Mouse (Mus musculus): ENCODE measurements at regions not wholly inside any gene's neighbourhood (a gene's known extent, or its start where the extent isn't known, plus 50 kb on each side); places are given as distances from the start of the nearest gene placed in this dataset.

GRCm38 (mm10) chr10:43655082-43655671 lies 77.1 kb downstream of the Cd24a start:
- no peak for TF ChIP-seq RCOR1 (conservative IDR thresholded peaks at IDR 0.05; ENCODE audit: low read depth, low read length)
- TF ChIP-seq ZMIZ1 (IDR thresholded peaks at IDR 0.05; ENCODE audit: low read depth, low read length), result no peak
